Mouse (Mus musculus) ovary, postnatal 10 days (tissue): Measurements from ENCODE around the gene Hmgn3.
"Not testable (repeated sequence)": the region's sequence is repeated elsewhere in the genome, so short reads cannot be mapped to it uniquely, and the experiment has no call there.

ENCODE experiments used
- DNase-seq: peaks from one replicate; pipeline ENCODE4 v3.0.0; 2022; ENCODE audit warnings: low spot score

The Hmgn3 gene

DNA sequence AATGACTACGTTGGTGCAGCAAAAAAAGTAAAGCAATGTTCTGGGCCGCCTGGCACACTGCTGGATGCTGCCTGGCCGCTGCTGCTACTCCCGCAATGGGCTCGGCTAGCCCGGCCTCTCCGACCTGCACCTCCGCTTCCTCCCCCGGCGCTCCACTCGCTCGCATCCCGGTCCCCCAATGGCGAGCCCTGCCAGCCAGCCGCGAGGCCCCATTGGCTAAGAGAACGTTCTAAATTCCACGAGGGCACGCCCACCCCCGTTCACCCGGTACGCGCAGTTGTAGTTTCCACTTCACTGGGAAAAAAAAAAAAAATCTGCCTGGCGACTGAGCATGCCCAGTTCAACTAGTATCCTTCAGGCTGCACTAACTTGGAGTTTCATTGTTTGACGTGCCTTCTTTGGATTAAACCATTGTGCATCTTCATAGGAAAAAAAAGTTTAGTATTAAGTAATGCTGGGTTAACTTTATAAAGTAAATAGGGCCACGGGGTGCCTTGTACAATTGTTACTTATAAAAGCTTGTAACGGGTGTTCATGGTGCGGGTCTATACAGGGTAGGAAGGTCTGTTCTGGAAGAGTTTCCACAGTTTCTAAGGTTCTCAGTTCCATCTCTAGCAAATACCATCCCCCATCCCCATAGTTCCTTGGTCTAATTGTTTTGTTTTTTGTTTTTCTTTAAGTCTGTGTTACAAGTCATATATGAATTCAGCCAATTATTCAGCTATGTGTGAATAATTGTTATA lies at the start of gene Hmgn3:
Gene Hmgn3, minus strand, starts transcription at position 240 of the 743 bp plus-strand sequence.
- peak; percentile 72 for DNase-seq

DNA sequence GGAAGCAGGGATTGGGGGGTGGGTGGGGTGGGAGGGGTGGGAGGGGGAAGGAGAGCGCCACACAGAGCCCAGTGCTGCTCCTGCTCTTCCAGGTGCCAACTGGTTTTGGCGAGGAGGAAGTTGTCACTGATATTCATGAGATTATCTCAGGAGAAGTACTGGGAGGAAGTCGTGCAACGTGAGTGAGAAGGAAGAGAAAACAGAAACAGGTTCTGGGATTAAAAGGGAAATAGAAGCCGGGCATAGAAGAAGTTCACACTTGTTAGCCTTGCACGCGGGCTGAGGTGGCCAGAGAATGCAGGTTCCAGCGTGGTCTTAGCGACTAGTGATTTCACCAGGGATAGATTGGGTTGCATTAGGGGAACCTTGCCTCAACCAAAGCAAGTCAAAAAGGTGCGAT lies 49.3 kb upstream of the Hmgn3 start:
- DNase-seq = no peak

- no peak for DNase-seq
Measured at GRCm38 (mm10) chr9:83195007-83195406, 48.5 kb upstream of the Hmgn3 start.

DNA sequence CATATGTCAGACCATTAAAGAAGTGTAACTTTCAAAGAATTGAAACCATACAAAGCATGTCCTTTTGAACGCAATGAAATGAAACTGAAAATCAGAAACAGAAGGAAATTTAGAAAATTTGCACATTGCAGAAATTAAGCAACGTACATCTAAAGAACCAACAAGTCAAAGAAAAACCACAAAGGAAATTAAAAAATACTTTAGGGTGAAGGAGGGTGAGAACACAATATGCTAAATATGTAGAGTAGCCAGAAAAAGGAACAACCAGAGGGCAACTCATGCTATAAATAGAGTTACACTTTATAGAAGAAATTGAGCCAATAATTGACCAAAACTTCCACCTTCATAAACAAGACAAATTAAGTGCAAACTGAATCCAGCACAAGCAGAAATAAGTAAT lies 41.3 kb upstream of the Hmgn3 start:
- no peak for DNase-seq

- DNase-seq = peak; percentile 35
Measured at GRCm38 (mm10) chr9:83145591-83146445, 667 bp downstream of the Hmgn3 start.

DNA sequence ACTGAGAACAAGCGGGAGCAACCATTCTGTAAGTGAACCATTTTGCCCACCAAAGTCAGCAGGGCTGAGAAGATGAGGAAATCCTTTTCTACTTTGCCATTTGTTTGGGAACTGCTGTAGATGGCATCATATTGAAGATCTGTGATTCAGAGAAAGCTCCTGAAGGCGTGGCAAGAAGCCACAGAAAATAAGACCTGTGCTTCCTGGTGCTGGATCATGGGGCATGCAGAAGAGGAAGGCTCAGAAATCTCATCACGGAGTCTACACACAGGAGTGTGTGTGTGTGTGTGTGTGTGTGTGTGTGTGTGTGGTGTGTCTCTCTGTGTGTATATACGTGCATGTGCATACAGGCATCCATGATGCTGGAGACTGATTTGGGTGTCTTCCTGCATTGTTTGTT lies 16.7 kb downstream of the Hmgn3 start:
- no peak for DNase-seq

GRCm38 (mm10) chr9:83127840-83128239 lies 18.6 kb downstream of the Hmgn3 start:
- DNase-seq = no peak

DNA sequence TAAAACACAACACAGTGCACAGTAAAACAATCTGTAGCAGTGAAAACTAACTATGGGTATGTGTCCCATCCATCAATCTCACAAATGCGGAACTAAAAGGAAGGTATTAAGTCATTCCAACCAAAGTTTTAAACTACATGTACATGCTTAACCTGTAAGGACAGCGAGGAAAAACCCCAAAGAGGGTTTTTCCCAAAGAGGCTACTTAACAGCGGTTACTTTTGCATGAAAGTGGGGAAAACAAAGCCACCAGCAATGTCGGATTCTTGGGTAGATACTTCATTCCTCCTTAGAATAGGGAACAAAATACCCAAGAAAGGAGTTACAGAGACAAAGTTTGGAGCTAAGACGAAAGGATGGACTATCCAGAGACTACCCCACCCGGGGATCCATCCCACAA lies 20.0 kb downstream of the Hmgn3 start:
- DNase-seq = not testable (repeated sequence)

DNA sequence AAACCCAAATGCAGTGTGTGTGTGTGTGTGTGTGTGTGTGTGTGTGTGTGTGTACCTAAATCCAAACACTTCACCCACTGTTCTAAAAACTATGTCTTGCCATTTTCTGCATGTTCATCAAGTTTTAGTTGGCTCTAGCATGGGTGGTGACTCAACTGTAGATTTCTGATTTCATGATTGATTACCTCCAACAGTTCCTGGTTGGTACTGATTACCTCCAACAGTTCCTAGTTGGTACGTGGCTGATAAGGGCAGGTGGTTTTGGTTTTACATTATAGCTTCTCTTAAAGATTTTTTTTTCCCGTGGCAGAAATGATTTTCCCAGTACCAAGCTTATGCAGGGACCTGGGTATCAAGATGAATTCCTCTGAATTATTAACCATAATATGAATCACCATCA lies 27.3 kb downstream of the Hmgn3 start:
- no peak for DNase-seq

DNA sequence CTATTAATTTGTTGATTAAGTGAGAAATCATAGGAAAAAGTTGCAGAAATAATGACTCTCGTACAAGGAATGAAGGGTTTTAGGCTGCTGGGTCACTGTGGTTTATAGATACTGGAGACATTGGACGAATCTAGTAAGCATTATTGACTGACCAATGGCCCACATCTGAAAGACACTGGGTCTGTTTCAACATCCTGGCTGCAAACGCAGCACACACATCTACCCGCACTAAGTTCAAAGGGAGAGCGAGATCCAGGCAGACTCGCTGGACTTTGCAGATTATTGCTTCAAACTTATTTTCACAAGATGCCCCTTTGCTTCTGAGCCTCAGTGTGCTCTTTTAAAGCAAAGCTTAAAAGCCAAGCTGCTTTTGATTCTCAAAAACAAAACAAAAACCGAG lies 29.0 kb downstream of the Hmgn3 start:
- no peak for DNase-seq

DNA sequence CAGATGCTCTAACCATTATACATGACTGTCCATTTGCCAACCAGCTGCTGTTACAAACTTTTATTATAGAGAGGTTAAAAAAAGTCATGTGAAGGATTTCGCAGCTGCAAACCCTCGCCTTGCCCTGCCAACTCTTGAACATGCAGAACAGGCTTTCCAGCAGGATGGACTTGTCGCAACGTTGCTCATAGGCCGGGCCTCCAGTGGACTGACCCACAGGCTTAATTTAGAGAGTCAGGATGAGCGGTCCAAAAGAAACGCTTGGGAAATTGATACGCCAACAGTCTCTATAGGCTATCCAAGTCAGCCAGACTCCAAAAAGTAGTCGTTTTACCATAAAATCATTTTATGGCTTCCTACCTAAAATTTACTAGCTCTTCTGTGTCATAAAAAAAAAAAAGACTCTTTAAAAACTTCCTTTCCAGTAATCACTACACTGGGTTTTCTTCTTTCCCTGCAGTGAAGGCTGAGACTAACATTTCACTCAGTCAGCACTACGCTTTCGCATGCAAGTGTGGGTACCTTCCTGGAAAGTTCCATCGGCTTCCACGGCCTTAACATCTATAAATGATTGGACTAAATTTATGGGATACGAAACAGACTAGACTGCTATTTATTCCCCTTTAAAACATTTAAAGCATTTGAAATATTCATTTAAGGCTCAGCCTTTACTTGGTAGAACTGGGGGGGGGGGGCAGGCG lies 29.6 kb downstream of the Hmgn3 start:
- no peak for DNase-seq

DNA sequence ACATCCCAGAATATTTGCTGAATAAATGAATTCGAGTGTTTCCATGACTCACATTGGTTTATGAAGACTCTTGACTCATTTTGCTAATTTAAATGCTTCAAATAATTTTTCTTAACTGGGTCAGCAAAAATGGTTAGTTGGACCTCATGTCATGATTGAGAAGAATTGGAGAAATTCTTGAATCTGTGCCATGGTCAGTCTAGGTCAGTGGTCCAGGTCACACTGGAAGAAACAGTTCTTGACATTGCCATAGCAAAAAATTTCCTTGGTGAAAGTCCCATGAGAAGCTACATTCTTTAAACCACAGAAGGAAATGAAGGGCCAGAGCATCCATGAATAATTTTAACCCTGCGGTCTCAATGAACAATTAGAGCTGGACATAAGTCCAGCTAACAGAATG lies 30.8 kb downstream of the Hmgn3 start:
- DNase-seq = no peak

DNA sequence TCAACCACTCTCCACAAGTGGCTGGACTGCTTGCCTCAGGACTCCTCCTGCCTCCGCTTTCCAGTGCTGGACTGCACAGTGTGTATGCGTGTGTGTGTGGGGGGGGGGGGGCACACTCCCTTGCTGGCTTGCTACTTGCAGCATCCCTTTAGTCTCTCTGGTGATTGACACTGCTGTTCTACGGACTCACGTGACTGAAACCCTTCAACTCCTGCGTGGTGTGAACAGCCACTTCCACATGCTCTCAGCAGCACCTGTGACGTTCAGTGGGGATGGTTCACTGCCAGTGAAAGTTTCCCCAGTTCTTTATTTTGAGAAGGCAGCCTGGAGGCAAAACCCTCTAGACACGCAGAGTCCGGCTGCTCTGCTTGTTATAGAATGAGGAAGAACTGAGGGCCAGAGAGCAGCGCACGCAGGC lies 32.7 kb downstream of the Hmgn3 start:
- DNase-seq = no peak

DNA sequence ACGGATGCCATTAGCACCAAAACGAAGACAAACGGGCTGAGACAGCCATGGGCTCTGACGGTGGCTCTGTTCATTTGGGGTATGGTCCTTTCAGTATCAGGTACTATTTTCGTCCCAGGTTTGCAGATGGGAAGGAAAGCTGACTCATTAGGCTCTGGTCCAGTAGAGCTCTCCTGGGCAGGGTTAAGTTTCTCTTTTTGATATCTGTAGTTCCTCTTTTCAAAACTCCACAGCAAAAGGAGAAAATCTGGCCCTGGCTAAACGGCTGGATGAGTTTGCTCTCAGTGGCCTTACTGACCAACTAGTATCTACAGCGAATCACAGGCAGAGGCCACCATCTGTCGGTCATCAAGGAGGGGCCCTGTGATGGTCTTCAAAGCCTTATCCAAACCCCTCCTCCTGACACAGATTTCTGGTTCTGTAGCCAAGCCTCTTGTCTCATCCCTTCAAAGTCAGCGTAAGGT lies 34.1 kb downstream of the Hmgn3 start:
- DNase-seq = no peak

- no peak for DNase-seq
Measured at GRCm38 (mm10) chr9:83111789-83112188, 34.7 kb downstream of the Hmgn3 start.

DNA sequence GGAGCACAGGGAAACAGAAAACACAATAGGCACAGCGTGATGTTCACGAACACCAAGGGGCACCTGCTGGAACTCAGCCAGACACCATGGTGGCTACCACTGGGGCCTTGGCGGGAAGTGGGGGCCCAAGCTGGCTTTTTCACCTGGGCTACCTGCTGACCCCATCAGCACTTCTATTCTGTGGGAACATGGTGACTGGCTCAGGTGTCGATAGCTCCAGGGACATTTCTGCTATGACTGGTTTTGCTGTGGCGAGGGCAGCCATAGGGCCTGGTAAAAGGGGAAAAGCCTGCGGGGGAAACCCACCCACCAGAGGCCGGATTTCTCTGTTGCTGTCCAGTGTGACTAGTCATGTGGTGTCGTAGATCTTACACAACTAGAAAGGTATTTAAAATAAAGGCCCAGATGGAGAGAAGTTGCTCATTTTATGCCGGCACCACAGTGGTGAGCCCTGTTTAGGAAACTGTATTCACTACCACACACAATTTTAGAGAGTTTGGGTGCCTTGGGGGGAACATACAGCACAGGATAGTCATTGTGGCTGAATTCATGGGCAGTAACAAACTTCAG lies 35.3 kb downstream of the Hmgn3 start:
- no peak for DNase-seq

- no peak for DNase-seq
Measured at GRCm38 (mm10) chr9:83110406-83111116, 35.9 kb downstream of the Hmgn3 start.

DNA sequence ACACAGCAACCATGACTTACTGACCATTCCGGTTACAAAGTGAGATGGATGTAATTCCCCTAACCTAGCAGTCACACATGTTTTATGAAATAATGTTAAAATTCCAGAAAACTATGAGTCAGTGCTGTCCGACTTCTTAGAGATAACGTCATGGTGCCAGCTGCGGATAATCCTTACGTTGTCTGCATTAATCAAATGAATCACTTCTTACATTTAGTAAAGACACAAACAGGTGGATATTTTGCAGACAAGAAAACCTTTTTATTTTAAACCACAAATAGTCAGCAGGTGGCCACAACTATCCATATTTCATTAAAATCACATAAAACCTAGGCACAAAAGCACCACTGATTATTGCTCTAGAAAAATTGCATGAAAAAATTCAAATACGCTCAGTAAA lies 36.8 kb downstream of the Hmgn3 start:
- DNase-seq = no peak

GRCm38 (mm10) chr9:83108821-83109220 lies 37.7 kb downstream of the Hmgn3 start:
- no peak for DNase-seq

DNA sequence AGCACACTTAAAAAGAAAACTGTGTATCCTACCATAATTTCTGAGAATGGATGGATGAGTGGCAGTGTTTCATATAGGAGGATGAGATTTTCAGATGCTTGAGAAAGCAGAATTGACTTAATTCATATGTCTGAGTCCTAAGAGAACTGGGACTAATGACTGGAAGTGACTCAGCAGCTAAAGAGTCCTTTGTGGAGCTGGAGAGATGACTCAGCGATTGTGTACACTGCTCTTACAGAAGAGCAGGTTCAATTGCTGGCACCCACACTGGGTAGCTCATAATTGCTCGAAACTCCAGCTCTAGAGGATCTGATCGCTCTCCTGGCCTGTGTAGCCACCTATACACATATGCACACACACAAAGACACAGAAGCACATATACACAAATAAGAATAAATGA lies 42.7 kb downstream of the Hmgn3 start:
- DNase-seq = no peak

DNA sequence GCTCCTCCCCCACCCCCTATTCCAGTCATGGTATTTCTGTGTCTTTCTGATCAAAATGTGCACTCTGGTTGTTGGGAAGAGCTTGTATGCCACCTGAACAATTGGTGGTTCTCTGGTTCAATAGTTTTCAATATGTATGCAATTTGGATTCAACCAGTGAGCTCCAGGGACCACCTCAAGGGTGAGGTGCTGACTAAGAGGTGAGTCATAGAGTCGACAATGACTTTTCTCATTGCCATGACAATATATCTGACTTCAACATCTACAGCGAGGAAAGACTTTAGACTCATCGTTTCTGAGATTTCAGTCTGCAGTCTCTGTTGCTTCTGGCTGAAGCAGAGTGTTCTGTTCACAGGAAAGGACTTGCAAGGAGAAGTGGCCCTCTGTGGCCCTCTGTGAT lies 44.8 kb downstream of the Hmgn3 start:
- DNase-seq = no peak

- no peak for DNase-seq
Measured at GRCm38 (mm10) chr9:83100786-83101185, 45.7 kb downstream of the Hmgn3 start.
